Mouse (Mus musculus) stomach, embryonic 14.5 days (tissue): Measurements from ENCODE around the gene Strn. TPM values are rescaled to one million over a fixed set of nuclear protein-coding genes. Genes with fewer than 3 reads are reported as not detected.

Experiments
- ATAC-seq: fragments of 200-750 bp; cut with Nextera tagmentation; 2 replicates; pipeline ENCODE4 v1.8.0; 2017; ENCODE audit warnings: low read depth, moderate TSS enrichment; ENCODE audit not compliant: insufficient number of reproducible peaks, insufficient read depth, low FRiP score
- H3K27ac ChIP-seq: fragments of 300-500 bp; sonication (generic); 2 replicates; pipeline ENCODE4 v1.5.1; 2014; ENCODE audit warnings: mild to moderate bottlenecking, low read length, moderate library complexity, mixed read lengths
- H3K27me3 ChIP-seq: fragments of 300-500 bp; sonication (generic); 2 replicates; pipeline ENCODE4 v1.6.1; 2014; ENCODE audit warnings: low read length, control low read depth, mixed read lengths; ENCODE audit not compliant: control insufficient read depth, insufficient read depth
- H3K36me3 ChIP-seq: fragments of 300-500 bp; sonication (generic); 2 replicates; pipeline ENCODE4 v1.6.1; 2014; ENCODE audit warnings: mild to moderate bottlenecking, control low read depth, low read length, moderate library complexity, mixed read lengths; ENCODE audit not compliant: control insufficient read depth, insufficient read depth
- H3K4me1 ChIP-seq: fragments of 300-500 bp; sonication (generic); 2 replicates; pipeline ENCODE4 v1.6.1; 2014; ENCODE audit warnings: low read length, control low read depth, mixed read lengths; ENCODE audit not compliant: control insufficient read depth, insufficient read depth
- H3K4me2 ChIP-seq: fragments of 300-500 bp; sonication (generic); replicated peaks from 2 replicates; pipeline ENCODE4 v1.6.1; 2014; ENCODE audit warnings: low read depth, low read length, control low read depth
- H3K4me3 ChIP-seq: fragments of 300-500 bp; sonication (generic); 2 replicates; pipeline ENCODE4 v1.5.1; 2014; ENCODE audit warnings: low read depth, low read length, control low read depth
- H3K9ac ChIP-seq: fragments of 300-500 bp; sonication (generic); replicated peaks from 2 replicates; pipeline ENCODE4 v1.6.1; 2014; ENCODE audit warnings: low read depth, mild to moderate bottlenecking, control low read depth, low read length, moderate library complexity, mixed read lengths
- H3K9me3 ChIP-seq: fragments of 300-500 bp; sonication (generic); 2 replicates; pipeline ENCODE4 v1.6.1; 2016; ENCODE audit warnings: low read depth, low read length, control low read depth; ENCODE audit not compliant: control insufficient read depth
- WGBS: fragments of 180-500 bp; shearing (Covaris S2); extraction: QIAGEN DNeasy Blood & Tissue Kit; methylation state at CpG from one replicate; pipeline ENCODE4 v1.1.7; 2014; 5-methylcytosine and 5-hydroxymethylcytosine counted together
- polyA plus RNA-seq: library from polyadenylated mRNA; unstranded; fragments of >200 nt; fragmentation: Nextera tagmentation; extraction: Ambion mirVana; gene quantifications from 2 replicates; pipeline ENCODE4 v1.2.1, GENCODE M21; 2014

Gene Strn
- polyA plus RNA-seq, 1 experiment from 2014 or later, result 7.6 TPM

GRCm38 (mm10) chr17:78620740-78621139 lies 116.3 kb downstream of the Strn start:
- H3K4me2 ChIP-seq, result no peak overlapping the region
- no peaks in the 10 kb centered on the region for H3K27me3 ChIP-seq
- H3K4me1 ChIP-seq, result no peaks in the 10 kb centered on the region
- no peak overlapping the region for H3K9ac ChIP-seq
- WGBS, result 86% methylated on average over 4 of the region's 4 CpGs
- H3K4me3 ChIP-seq, result no peak overlapping the region
- no peaks in the 10 kb centered on the region for H3K36me3 ChIP-seq
- no peak for ATAC-seq
- H3K9me3 ChIP-seq, result no peaks in the 10 kb centered on the region
- H3K27ac ChIP-seq, result no peak overlapping the region

DNA sequence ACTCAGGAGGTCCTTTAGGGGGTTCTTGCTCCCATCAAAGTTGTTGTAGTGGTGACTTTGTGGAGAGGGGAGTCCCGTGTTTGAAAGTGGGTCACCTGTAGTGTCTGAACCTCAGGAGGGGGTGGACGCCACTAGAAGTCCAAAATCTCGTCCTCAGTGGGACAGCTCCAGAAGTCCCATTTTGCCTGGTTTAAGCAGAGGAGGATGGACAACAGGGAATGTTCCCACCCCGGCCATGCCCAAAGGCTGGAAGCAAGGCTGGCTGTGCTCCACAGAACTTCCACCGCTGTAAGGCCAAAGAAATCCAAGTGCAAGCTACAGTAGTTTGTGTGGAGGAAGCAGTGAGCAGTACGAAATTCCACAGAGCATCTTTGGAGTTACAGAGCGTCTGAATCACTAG lies 117.0 kb downstream of the Strn start:
- Histone ChIP-seq H3K4me1 (no peaks in the 10 kb centered on the region), H3K27ac (no peak overlapping the region), H3K9me3 (no peaks in the 10 kb centered on the region), H3K27me3 (no peaks in the 10 kb centered on the region), H3K36me3 (no peaks in the 10 kb centered on the region), H3K4me2 (no peak overlapping the region), H3K9ac (no peak overlapping the region), H3K4me3 (no peak overlapping the region)
- ATAC-seq, result no peak
- WGBS, result 88% methylated on average over 7 of the region's 7 CpGs

- WGBS, result 68% methylated on average over 5 of the region's 5 CpGs
- Histone ChIP-seq H3K4me2 (no peak overlapping the region), H3K4me3 (no peak overlapping the region), H3K36me3 (no peaks in the 10 kb centered on the region), H3K27ac (no peak overlapping the region), H3K9me3 (no peaks in the 10 kb centered on the region), H3K9ac (no peak overlapping the region), H3K27me3 (no peaks in the 10 kb centered on the region), H3K4me1 (no peaks in the 10 kb centered on the region)
- ATAC-seq, result no peak
These were observed 118.8 kb downstream of the Strn start for GRCm38 (mm10) chr17:78618164-78618693.

GRCm38 (mm10) chr17:78615096-78615495 lies 121.9 kb downstream of the Strn start:
- ATAC-seq, result no peak
- 81% methylated on average over 3 of the region's 3 CpGs for WGBS
- H3K9ac ChIP-seq, result no peak overlapping the region
- no peaks in the 10 kb centered on the region for H3K9me3 ChIP-seq
- no peak overlapping the region for H3K4me2 ChIP-seq
- no peaks in the 10 kb centered on the region for H3K36me3 ChIP-seq
- no peak overlapping the region for H3K4me3 ChIP-seq
- H3K27ac ChIP-seq, result no peak overlapping the region
- H3K4me1 ChIP-seq, result no peaks in the 10 kb centered on the region
- no peaks in the 10 kb centered on the region for H3K27me3 ChIP-seq

GRCm38 (mm10) chr17:78614481-78614880 lies 122.5 kb downstream of the Strn start:
- Histone ChIP-seq H3K27me3 (no peaks in the 10 kb centered on the region), H3K27ac (no peak overlapping the region), H3K4me3 (no peak overlapping the region), H3K4me2 (no peak overlapping the region), H3K9ac (no peak overlapping the region), H3K4me1 (no peaks in the 10 kb centered on the region), H3K9me3 (no peaks in the 10 kb centered on the region), H3K36me3 (no peaks in the 10 kb centered on the region)
- 82% methylated on average over 2 of the region's 2 CpGs for WGBS
- no peak for ATAC-seq

DNA sequence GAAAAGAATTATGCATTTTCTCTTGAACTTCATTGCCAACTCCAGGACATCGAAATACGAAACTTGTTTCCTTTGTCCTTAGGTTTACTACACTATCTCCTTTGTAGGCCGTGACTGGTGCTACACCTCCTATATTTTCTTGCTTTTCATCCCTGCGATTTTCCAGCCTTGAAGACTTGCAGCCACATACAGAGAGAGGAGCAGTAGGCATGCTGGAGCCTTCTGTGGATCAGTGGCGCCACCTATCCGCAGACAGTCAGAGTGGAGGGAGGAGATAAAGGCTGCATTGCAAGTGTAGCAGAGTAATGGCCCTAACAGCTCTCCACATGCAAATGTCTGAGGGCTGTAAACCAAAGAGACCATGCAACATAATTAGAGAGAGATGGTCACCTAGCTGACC lies 125.9 kb downstream of the Strn start:
- H3K9me3 ChIP-seq, result no peaks in the 10 kb centered on the region
- no peak for ATAC-seq
- H3K4me2 ChIP-seq, result no peak overlapping the region
- WGBS, result 78% methylated on average over 6 of the region's 6 CpGs
- no peak overlapping the region for H3K9ac ChIP-seq
- H3K36me3 ChIP-seq, result no peaks in the 10 kb centered on the region
- H3K27me3 ChIP-seq, result no peaks in the 10 kb centered on the region
- no peak overlapping the region for H3K4me3 ChIP-seq
- no peak overlapping the region for H3K27ac ChIP-seq
- no peaks in the 10 kb centered on the region for H3K4me1 ChIP-seq

DNA sequence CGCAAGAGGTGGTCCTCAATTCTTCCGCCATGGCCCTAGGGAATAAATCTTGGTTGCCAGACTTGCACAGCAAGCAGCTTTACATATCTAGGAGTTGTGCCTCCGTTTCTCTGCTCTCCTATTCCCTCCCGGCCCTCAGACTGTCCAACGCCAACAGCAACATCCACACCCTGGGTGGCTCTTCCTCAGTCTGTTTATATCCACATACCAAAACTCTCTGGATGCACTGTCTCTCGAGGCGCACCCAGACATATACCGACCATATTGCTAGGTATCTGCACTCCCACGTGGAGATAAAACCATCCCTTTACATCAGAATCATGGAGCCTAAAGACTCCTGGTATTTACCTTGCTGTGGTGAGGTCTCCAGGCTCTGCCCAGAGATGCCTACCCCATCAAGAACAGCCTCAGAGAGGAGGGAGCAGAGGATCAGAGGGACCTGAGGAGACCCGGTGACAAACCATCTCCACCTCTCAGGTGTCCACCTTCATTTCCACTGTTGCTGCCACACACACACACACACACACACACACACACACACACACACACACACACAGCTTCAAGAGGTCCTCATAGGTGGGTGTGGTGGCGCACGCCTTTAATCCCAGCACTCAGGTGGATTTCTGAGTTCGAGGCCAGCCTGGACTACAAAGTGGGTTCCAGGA lies 127.7 kb downstream of the Strn start:
- H3K27me3 ChIP-seq, result no peaks in the 10 kb centered on the region
- 80% methylated on average over 13 of the region's 13 CpGs for WGBS
- no peaks in the 10 kb centered on the region for H3K4me1 ChIP-seq
- H3K27ac ChIP-seq, result no peak overlapping the region
- H3K9ac ChIP-seq, result no peak overlapping the region
- H3K9me3 ChIP-seq, result no peaks in the 10 kb centered on the region
- no peaks in the 10 kb centered on the region for H3K36me3 ChIP-seq
- H3K4me3 ChIP-seq, result no peak overlapping the region
- H3K4me2 ChIP-seq, result no peak overlapping the region
- no peak for ATAC-seq

- Histone ChIP-seq H3K9me3 (no peaks in the 10 kb centered on the region), H3K27me3 (no peaks in the 10 kb centered on the region), H3K36me3 (no peaks in the 10 kb centered on the region), H3K27ac (no peak overlapping the region), H3K4me1 (no peaks in the 10 kb centered on the region), H3K4me2 (no peak overlapping the region), H3K4me3 (no peak overlapping the region), H3K9ac (no peak overlapping the region)
- 74% methylated on average over 8 of the region's 8 CpGs for WGBS
- ATAC-seq, result no peak
These were observed 128.3 kb downstream of the Strn start for GRCm38 (mm10) chr17:78608716-78609115.

GRCm38 (mm10) chr17:78608135-78608670 lies 128.8 kb downstream of the Strn start:
- 25% methylated on average over 16 of the region's 16 CpGs for WGBS
- no peaks in the 10 kb centered on the region for H3K27me3 ChIP-seq
- H3K9me3 ChIP-seq, result no peaks in the 10 kb centered on the region
- H3K27ac ChIP-seq, result no peak overlapping the region
- no peak for ATAC-seq
- no peak overlapping the region for H3K4me2 ChIP-seq
- no peaks in the 10 kb centered on the region for H3K4me1 ChIP-seq
- no peaks in the 10 kb centered on the region for H3K36me3 ChIP-seq
- H3K4me3 ChIP-seq, result no peak overlapping the region
- no peak overlapping the region for H3K9ac ChIP-seq
